Mouse (Mus musculus): ENCODE results near the gene Slc6a19. TPM values are rescaled to one million over a fixed set of nuclear protein-coding genes. Genes with fewer than 3 reads are reported as not detected.
"Not testable (repeated sequence)": the region's sequence is repeated elsewhere in the genome, so short reads cannot be mapped to it uniquely, and the experiment has no call there.

The Slc6a19 gene
- 0.47 and 0.84 TPM in 2 replicates for polyA plus RNA-seq (2014; fragmentation: Nextera tagmentation; extraction: Ambion mirVana)

- Histone ChIP-seq H3K27ac (ENCODE audit: low read depth, low read length) (no peak within 1 kb of the TSS), H3K9ac (ENCODE audit: low read depth, low read length) (no peak within 1 kb of the TSS), H3K4me3 (ENCODE audit: low read depth, low read length) (no peak within 1 kb of the TSS), H3K4me2 (no peak within 1 kb of the TSS), H3K36me3 (ENCODE audit: control insufficient read depth, insufficient read depth, low read length) (no peaks in the 10 kb centered on the region), H3K27me3 (replicated peaks; ENCODE audit: control insufficient read depth, insufficient read depth, low read length) (no peaks in the 10 kb centered on the region), H3K9me3 (ENCODE audit: control insufficient read depth, low read length) (no peaks in the 10 kb centered on the region), H3K4me1 (replicated peaks; ENCODE audit: control insufficient read depth, insufficient read depth, low read length) (no peaks in the 10 kb centered on the region)
- ATAC-seq (replicated peaks; ENCODE audit: low FRiP score) (no peak), DNase-seq (ENCODE audit: low spot score) (no peak)
- WGBS, result 82% methylated on average over 7 of the region's 7 CpGs
Observed at GRCm38 (mm10) chr13:73704694-73705325, at the start of gene Slc6a19. TSS of gene Slc6a19 (minus strand) at chr13:73704865.

- Histone ChIP-seq H3K27ac (ENCODE audit: low read depth, low read length) (no peak overlapping the region), H3K36me3 (ENCODE audit: control insufficient read depth, insufficient read depth, low read length) (no peaks in the 10 kb centered on the region), H3K27me3 (replicated peaks; ENCODE audit: control insufficient read depth, insufficient read depth, low read length) (0 out of 2 replicates have a peak, but pooled peaks cover 4% of the 10 kb centered on the region), H3K4me2 (no peak overlapping the region), H3K9ac (ENCODE audit: low read depth, low read length) (no peak overlapping the region), H3K4me3 (ENCODE audit: low read depth, low read length) (no peak overlapping the region), H3K4me1 (replicated peaks; ENCODE audit: control insufficient read depth, insufficient read depth, low read length) (no peaks in the 10 kb centered on the region), H3K9me3 (ENCODE audit: control insufficient read depth, low read length) (no peaks in the 10 kb centered on the region)
- ATAC-seq (replicated peaks; ENCODE audit: low FRiP score), result no peak
- no peak for DNase-seq (ENCODE audit: low spot score)
- WGBS, result 72% methylated on average over 3 of the region's 3 CpGs
Observed at GRCm38 (mm10) chr13:73751284-73751683, 46.6 kb upstream of the Slc6a19 start.

- no peak overlapping the region for H3K9ac ChIP-seq (ENCODE audit: low read depth, low read length)
- H3K27me3 ChIP-seq (replicated peaks; ENCODE audit: control insufficient read depth, insufficient read depth, low read length), result 0 out of 2 replicates have a peak, but pooled peaks cover 4% of the 10 kb centered on the region
- no peak overlapping the region for H3K27ac ChIP-seq (ENCODE audit: low read depth, low read length)
- WGBS, result 62% methylated on average over 6 of the region's 6 CpGs
- H3K4me1 ChIP-seq (replicated peaks; ENCODE audit: control insufficient read depth, insufficient read depth, low read length), result no peaks in the 10 kb centered on the region
- no peak overlapping the region for H3K4me2 ChIP-seq
- DNase-seq (ENCODE audit: low spot score) (no peak), ATAC-seq (replicated peaks; ENCODE audit: low FRiP score) (no peak)
- no peaks in the 10 kb centered on the region for H3K9me3 ChIP-seq (ENCODE audit: control insufficient read depth, low read length)
- no peak overlapping the region for H3K4me3 ChIP-seq (ENCODE audit: low read depth, low read length)
- H3K36me3 ChIP-seq (ENCODE audit: control insufficient read depth, insufficient read depth, low read length), result no peaks in the 10 kb centered on the region
Observed at GRCm38 (mm10) chr13:73750435-73750834, 45.8 kb upstream of the Slc6a19 start.

- Histone ChIP-seq H3K27me3 (replicated peaks; ENCODE audit: control insufficient read depth, insufficient read depth, low read length) (peaks cover 4% of the 10 kb centered on the region; the same call in 1 of the 2 replicates), H3K9me3 (ENCODE audit: control insufficient read depth, low read length) (no peaks in the 10 kb centered on the region), H3K4me3 (ENCODE audit: low read depth, low read length) (no peak overlapping the region), H3K9ac (ENCODE audit: low read depth, low read length) (no peak overlapping the region), H3K4me1 (replicated peaks; ENCODE audit: control insufficient read depth, insufficient read depth, low read length) (no peaks in the 10 kb centered on the region), H3K4me2 (no peak overlapping the region), H3K27ac (ENCODE audit: low read depth, low read length) (no peak overlapping the region), H3K36me3 (ENCODE audit: control insufficient read depth, insufficient read depth, low read length) (no peaks in the 10 kb centered on the region)
- ATAC-seq (replicated peaks; ENCODE audit: low FRiP score) (no peak), DNase-seq (ENCODE audit: low spot score) (no peak)
- WGBS, result 28% methylated on average over 15 of the region's 15 CpGs
Observed at GRCm38 (mm10) chr13:73748663-73749440, 44.2 kb upstream of the Slc6a19 start.

- no peaks in the 10 kb centered on the region for H3K4me1 ChIP-seq (replicated peaks; ENCODE audit: control insufficient read depth, insufficient read depth, low read length)
- 65% methylated on average over 3 of the region's 3 CpGs for WGBS
- no peak overlapping the region for H3K27ac ChIP-seq (ENCODE audit: low read depth, low read length)
- no peak overlapping the region for H3K4me3 ChIP-seq (ENCODE audit: low read depth, low read length)
- no peak overlapping the region for H3K4me2 ChIP-seq
- H3K9ac ChIP-seq (ENCODE audit: low read depth, low read length), result no peak overlapping the region
- no peak for DNase-seq (ENCODE audit: low spot score)
- no peaks in the 10 kb centered on the region for H3K36me3 ChIP-seq (ENCODE audit: control insufficient read depth, insufficient read depth, low read length)
- no peaks in the 10 kb centered on the region for H3K9me3 ChIP-seq (ENCODE audit: control insufficient read depth, low read length)
- peaks cover 8% of the 10 kb centered on the region; the same call in 1 of the 2 replicates for H3K27me3 ChIP-seq (replicated peaks; ENCODE audit: control insufficient read depth, insufficient read depth, low read length)
- ATAC-seq (replicated peaks; ENCODE audit: low FRiP score), result no peak
Observed at GRCm38 (mm10) chr13:73743662-73744061, 39.0 kb upstream of the Slc6a19 start.

GRCm38 (mm10) chr13:73742944-73743343, 38.3 kb upstream of the Slc6a19 start:
- Histone ChIP-seq H3K27me3 (replicated peaks; ENCODE audit: control insufficient read depth, insufficient read depth, low read length) (peaks cover 4% of the 10 kb centered on the region; the same call in 1 of the 2 replicates), H3K36me3 (ENCODE audit: control insufficient read depth, insufficient read depth, low read length) (no peaks in the 10 kb centered on the region), H3K4me3 (ENCODE audit: low read depth, low read length) (no peak overlapping the region), H3K27ac (ENCODE audit: low read depth, low read length) (no peak overlapping the region), H3K9me3 (ENCODE audit: control insufficient read depth, low read length) (no peaks in the 10 kb centered on the region), H3K4me2 (no peak overlapping the region), H3K9ac (ENCODE audit: low read depth, low read length) (no peak overlapping the region), H3K4me1 (replicated peaks; ENCODE audit: control insufficient read depth, insufficient read depth, low read length) (no peaks in the 10 kb centered on the region)
- ATAC-seq (replicated peaks; ENCODE audit: low FRiP score) (no peak; the same call in 1 of the 2 replicates), DNase-seq (ENCODE audit: low spot score) (no peak)
- WGBS, result 56% methylated on average over 4 of the region's 4 CpGs

- H3K4me3 ChIP-seq (ENCODE audit: low read depth, low read length); H3K27me3 ChIP-seq (replicated peaks; ENCODE audit: control insufficient read depth, insufficient read depth, low read length); H3K9me3 ChIP-seq (ENCODE audit: control insufficient read depth, low read length); H3K4me2 ChIP-seq; H3K36me3 ChIP-seq (ENCODE audit: control insufficient read depth, insufficient read depth, low read length); H3K9ac ChIP-seq (ENCODE audit: low read depth, low read length); H3K4me1 ChIP-seq (replicated peaks; ENCODE audit: control insufficient read depth, insufficient read depth, low read length); H3K27ac ChIP-seq (ENCODE audit: low read depth, low read length); DNase-seq (ENCODE audit: low spot score); ATAC-seq (replicated peaks; ENCODE audit: low FRiP score): not testable (repeated sequence)
- 38% methylated on average over 2 of the region's 2 CpGs for WGBS
Observed at GRCm38 (mm10) chr13:73740399-73740944, 35.8 kb upstream of the Slc6a19 start.

GRCm38 (mm10) chr13:73736943-73737342, 32.3 kb upstream of the Slc6a19 start:
- Histone ChIP-seq H3K9ac (ENCODE audit: low read depth, low read length) (no peak overlapping the region), H3K4me3 (ENCODE audit: low read depth, low read length) (no peak overlapping the region), H3K27ac (ENCODE audit: low read depth, low read length) (no peak overlapping the region), H3K4me1 (replicated peaks; ENCODE audit: control insufficient read depth, insufficient read depth, low read length) (peaks cover 5% of the 10 kb centered on the region; the same call in 1 of the 2 replicates), H3K4me2 (no peak overlapping the region), H3K9me3 (ENCODE audit: control insufficient read depth, low read length) (no peaks in the 10 kb centered on the region), H3K36me3 (ENCODE audit: control insufficient read depth, insufficient read depth, low read length) (no peaks in the 10 kb centered on the region), H3K27me3 (replicated peaks; ENCODE audit: control insufficient read depth, insufficient read depth, low read length) (peaks cover 26% of the 10 kb centered on the region)
- DNase-seq (ENCODE audit: low spot score) (no peak), ATAC-seq (replicated peaks; ENCODE audit: low FRiP score) (no peak)
- 55% methylated on average over 3 of the region's 3 CpGs for WGBS
